Mouse (Mus musculus) midbrain, embryonic 13.5 days (tissue): ENCODE results near the gene Casp8. TPM values are rescaled to one million over a fixed set of nuclear protein-coding genes. Genes with fewer than 3 reads are reported as not detected.
A peak's percentile ranks its signal among the peaks of the same experiment; 100 is the strongest.
"Not testable (repeated sequence)": the region's sequence is repeated elsewhere in the genome, so short reads cannot be mapped to it uniquely, and the experiment has no call there.

Experiments used
- ATAC-seq: fragments of 200-750 bp; cut with Nextera tagmentation; 2 replicates; pipeline ENCODE4 v1.8.0; 2017; ENCODE audit warnings: mild to moderate bottlenecking, moderate TSS enrichment, moderate library complexity
- H3K27ac ChIP-seq: fragments of 300-500 bp; sonication (generic); 2 replicates; pipeline ENCODE4 v1.5.1; 2015; ENCODE audit warnings: inconsistent platforms, mild to moderate bottlenecking, moderate library complexity
- H3K27me3 ChIP-seq: fragments of 300-500 bp; sonication (generic); 2 replicates; pipeline ENCODE4 v1.6.1; 2015; ENCODE audit warnings: mild to moderate bottlenecking, inconsistent platforms
- H3K36me3 ChIP-seq: fragments of 300-500 bp; sonication (generic); 2 replicates; pipeline ENCODE4 v1.6.1; 2015; ENCODE audit warnings: mild to moderate bottlenecking, inconsistent platforms
- H3K4me1 ChIP-seq: fragments of 300-500 bp; sonication (generic); replicated peaks from 2 replicates; pipeline ENCODE4 v1.6.1; 2015; ENCODE audit warnings: inconsistent platforms
- H3K4me2 ChIP-seq: fragments of 300-500 bp; sonication (generic); replicated peaks from 2 replicates; pipeline ENCODE4 v1.6.1; 2015; ENCODE audit warnings: moderate library complexity, mild to moderate bottlenecking, inconsistent platforms
- H3K4me3 ChIP-seq: fragments of 300-500 bp; sonication (generic); replicated peaks from 2 replicates; pipeline ENCODE4 v1.5.1; 2015; ENCODE audit warnings: mild to moderate bottlenecking, inconsistent platforms
- H3K9ac ChIP-seq: fragments of 300-500 bp; sonication (generic); replicated peaks from 2 replicates; pipeline ENCODE4 v1.6.1; 2015; ENCODE audit warnings: mild to moderate bottlenecking, inconsistent platforms
- H3K9me3 ChIP-seq: fragments of 300-500 bp; sonication (generic); 2 replicates; pipeline ENCODE4 v1.6.1; 2016; ENCODE audit warnings: mild to moderate bottlenecking, inconsistent platforms
- WGBS: fragments of 180-500 bp; shearing (Covaris S2); methylation state at CpG from one replicate; pipeline ENCODE4 v1.1.7; 2015; 5-methylcytosine and 5-hydroxymethylcytosine counted together
- polyA plus RNA-seq: library from polyadenylated mRNA; unstranded; fragments of >200 nt; fragmentation: Nextera tagmentation; extraction: Ambion mirVana; gene quantifications from 2 replicates; pipeline ENCODE4 v1.2.1, GENCODE M21; 2015

The Casp8 gene
- polyA plus RNA-seq = 5.4 and 6.7 TPM in 2 replicates

- Histone ChIP-seq H3K9ac (peak within 1 kb of the TSS; percentile 61), H3K27me3 (peaks cover 7% of the 10 kb centered on the region; the same call in 1 of the 2 replicates), H3K4me2 (peak within 1 kb of the TSS; percentile 79), H3K4me1 (peaks cover 12% of the 10 kb centered on the region), H3K9me3 (no peaks in the 10 kb centered on the region), H3K27ac (no peak within 1 kb of the TSS), H3K36me3 (no peaks in the 10 kb centered on the region), H3K4me3 (peak within 1 kb of the TSS; percentile 46)
- WGBS = 1% methylated on average over 42 of the region's 42 CpGs
- peak; percentile 55; the same call in 1 of the 2 replicates for ATAC-seq
Measured at GRCm38 (mm10) chr1:58795291-58796058, at the start of gene Casp8. Casp8 (plus strand) TSS chr1:58795374.

- Histone ChIP-seq H3K4me1 (no peaks in the 10 kb centered on the region), H3K9ac (no peak overlapping the region), H3K36me3 (peaks cover 37% of the 10 kb centered on the region), H3K9me3 (no peaks in the 10 kb centered on the region), H3K27me3 (no peaks in the 10 kb centered on the region), H3K4me3 (no peak overlapping the region), H3K4me2 (no peak overlapping the region), H3K27ac (no peak overlapping the region)
- WGBS = 69% methylated on average over 9 of the region's 9 CpGs
- no peak for ATAC-seq
Measured at GRCm38 (mm10) chr1:58746880-58747279, 48.3 kb upstream of the Casp8 start.

GRCm38 (mm10) chr1:58759451-58759850 lies 35.7 kb upstream of the Casp8 start:
- Histone ChIP-seq H3K27ac (no peak overlapping the region), H3K4me2 (no peak overlapping the region), H3K4me1 (no peaks in the 10 kb centered on the region), H3K27me3 (no peaks in the 10 kb centered on the region), H3K36me3 (peaks cover 3% of the 10 kb centered on the region; the same call in 1 of the 2 replicates), H3K9me3 (no peaks in the 10 kb centered on the region), H3K4me3 (no peak overlapping the region), H3K9ac (no peak overlapping the region)
- WGBS = 98% methylated on average over 3 of the region's 3 CpGs
- no peak for ATAC-seq

DNA sequence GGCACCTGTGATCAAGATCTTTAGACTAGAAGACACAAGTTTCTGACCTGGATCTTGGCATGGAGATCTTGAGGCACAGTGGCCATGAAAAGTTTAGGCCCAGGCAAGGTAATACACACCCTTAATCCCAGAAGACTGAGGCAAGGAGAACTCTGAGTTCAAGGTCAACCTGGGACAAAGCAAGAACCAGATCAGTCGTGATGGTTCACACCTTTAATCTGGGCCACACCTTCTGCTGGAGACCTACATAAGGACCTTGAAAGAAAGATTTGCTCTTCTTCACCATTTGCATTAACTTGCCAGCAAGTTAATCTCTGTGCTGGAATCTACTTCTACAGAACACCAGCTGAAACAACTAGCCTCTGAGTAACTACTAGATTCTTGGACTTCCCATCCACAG lies 34.6 kb upstream of the Casp8 start:
- no peaks in the 10 kb centered on the region for H3K27me3 ChIP-seq
- 80% methylated on average over 1 of the region's 1 CpGs for WGBS
- H3K9me3 ChIP-seq = no peaks in the 10 kb centered on the region
- no peak overlapping the region for H3K4me3 ChIP-seq
- no peak overlapping the region for H3K9ac ChIP-seq
- H3K4me2 ChIP-seq = no peak overlapping the region
- ATAC-seq = no peak
- no peaks in the 10 kb centered on the region for H3K4me1 ChIP-seq
- no peaks in the 10 kb centered on the region for H3K36me3 ChIP-seq
- H3K27ac ChIP-seq = no peak overlapping the region

GRCm38 (mm10) chr1:58761391-58762275 lies 33.5 kb upstream of the Casp8 start:
- not testable (repeated sequence) for H3K27me3 ChIP-seq, H3K4me2 ChIP-seq, H3K4me3 ChIP-seq, H3K27ac ChIP-seq, H3K36me3 ChIP-seq, H3K9me3 ChIP-seq, H3K9ac ChIP-seq, H3K4me1 ChIP-seq, ATAC-seq
- 54% methylated on average over 5 of the region's 5 CpGs for WGBS

DNA sequence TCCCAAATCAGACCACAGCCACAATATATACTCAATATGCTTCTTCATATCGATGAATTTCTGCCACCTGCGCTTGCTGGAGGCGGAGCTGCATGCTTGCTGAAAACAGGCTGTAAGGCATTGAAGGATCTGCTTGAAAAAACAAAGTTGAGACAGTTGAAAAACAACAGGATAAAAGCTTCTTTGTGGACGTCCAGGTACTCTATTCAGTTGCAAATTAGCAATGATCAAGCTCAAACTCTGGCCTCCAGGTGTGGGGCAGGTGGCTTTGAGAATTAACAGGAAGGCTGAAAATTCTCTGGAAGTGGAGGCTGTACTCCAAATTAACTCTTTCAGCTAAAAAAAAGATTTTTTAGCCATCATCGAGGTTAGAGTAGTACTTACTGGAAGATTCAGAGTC lies 32.6 kb upstream of the Casp8 start:
- no peak overlapping the region for H3K9ac ChIP-seq
- no peaks in the 10 kb centered on the region for H3K9me3 ChIP-seq
- no peaks in the 10 kb centered on the region for H3K4me1 ChIP-seq
- H3K36me3 ChIP-seq = no peaks in the 10 kb centered on the region
- no peaks in the 10 kb centered on the region for H3K27me3 ChIP-seq
- ATAC-seq = no peak
- H3K4me2 ChIP-seq = no peak overlapping the region
- H3K4me3 ChIP-seq = no peak overlapping the region
- WGBS = 78% methylated on average over 5 of the region's 5 CpGs
- H3K27ac ChIP-seq = no peak overlapping the region

DNA sequence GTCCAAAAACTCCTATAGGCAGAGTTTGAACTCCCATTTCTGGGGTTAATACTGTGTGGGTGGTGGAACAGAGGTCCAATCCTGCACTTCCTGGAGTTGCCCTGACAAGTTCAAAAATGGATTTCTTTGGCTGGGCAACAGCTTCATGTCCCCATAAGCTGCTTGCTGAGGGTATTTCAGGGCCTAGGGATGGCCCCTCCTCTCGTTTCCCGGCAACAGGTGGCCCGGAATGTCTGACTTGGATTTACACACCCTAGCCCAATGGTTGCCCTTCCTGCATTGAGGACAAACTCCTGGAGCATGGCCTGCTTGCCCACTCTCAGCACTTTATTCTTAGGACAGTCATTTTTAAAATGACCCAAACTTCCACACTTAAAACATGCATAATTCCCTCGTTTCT lies 28.7 kb upstream of the Casp8 start:
- H3K4me1 ChIP-seq, H3K9me3 ChIP-seq, H3K27ac ChIP-seq, H3K9ac ChIP-seq, H3K4me2 ChIP-seq, H3K27me3 ChIP-seq, H3K36me3 ChIP-seq, ATAC-seq, H3K4me3 ChIP-seq: not testable (repeated sequence)
- 64% methylated on average over 4 of the region's 4 CpGs for WGBS

DNA sequence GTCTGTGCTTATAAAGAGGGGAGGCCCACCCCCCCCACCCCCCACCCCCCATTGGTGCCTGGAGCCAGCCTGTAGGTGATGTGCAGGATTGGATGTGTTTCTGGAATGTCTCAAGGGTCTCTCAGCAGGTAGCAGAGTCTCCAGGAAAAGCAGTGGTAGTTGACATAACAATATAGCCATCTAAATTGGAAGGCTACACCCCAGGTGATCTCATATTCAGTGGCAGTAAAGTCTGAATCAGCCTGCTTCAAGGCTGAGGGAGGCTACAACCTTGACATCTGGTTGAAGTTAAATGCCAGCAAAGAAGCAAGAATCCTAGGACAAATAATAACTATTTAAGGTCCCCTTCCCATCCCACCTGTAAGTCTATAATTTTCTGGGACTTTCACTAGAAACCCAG lies 26.0 kb upstream of the Casp8 start:
- H3K9me3 ChIP-seq = no peaks in the 10 kb centered on the region
- no peak overlapping the region for H3K4me2 ChIP-seq
- no peak overlapping the region for H3K4me3 ChIP-seq
- H3K27ac ChIP-seq = no peak overlapping the region
- ATAC-seq = no peak
- H3K36me3 ChIP-seq = no peaks in the 10 kb centered on the region
- no peak overlapping the region for H3K9ac ChIP-seq
- no peaks in the 10 kb centered on the region for H3K4me1 ChIP-seq
- H3K27me3 ChIP-seq = no peaks in the 10 kb centered on the region

- ATAC-seq = no peak
- no peaks in the 10 kb centered on the region for H3K9me3 ChIP-seq
- H3K36me3 ChIP-seq = no peaks in the 10 kb centered on the region
- no peak overlapping the region for H3K4me2 ChIP-seq
- H3K27me3 ChIP-seq = no peaks in the 10 kb centered on the region
- H3K4me1 ChIP-seq = no peaks in the 10 kb centered on the region
- no peak overlapping the region for H3K9ac ChIP-seq
- no peak overlapping the region for H3K4me3 ChIP-seq
- H3K27ac ChIP-seq = no peak overlapping the region
- WGBS = 54% methylated on average over 9 of the region's 9 CpGs
Measured at GRCm38 (mm10) chr1:58769701-58770100, 25.5 kb upstream of the Casp8 start.

DNA sequence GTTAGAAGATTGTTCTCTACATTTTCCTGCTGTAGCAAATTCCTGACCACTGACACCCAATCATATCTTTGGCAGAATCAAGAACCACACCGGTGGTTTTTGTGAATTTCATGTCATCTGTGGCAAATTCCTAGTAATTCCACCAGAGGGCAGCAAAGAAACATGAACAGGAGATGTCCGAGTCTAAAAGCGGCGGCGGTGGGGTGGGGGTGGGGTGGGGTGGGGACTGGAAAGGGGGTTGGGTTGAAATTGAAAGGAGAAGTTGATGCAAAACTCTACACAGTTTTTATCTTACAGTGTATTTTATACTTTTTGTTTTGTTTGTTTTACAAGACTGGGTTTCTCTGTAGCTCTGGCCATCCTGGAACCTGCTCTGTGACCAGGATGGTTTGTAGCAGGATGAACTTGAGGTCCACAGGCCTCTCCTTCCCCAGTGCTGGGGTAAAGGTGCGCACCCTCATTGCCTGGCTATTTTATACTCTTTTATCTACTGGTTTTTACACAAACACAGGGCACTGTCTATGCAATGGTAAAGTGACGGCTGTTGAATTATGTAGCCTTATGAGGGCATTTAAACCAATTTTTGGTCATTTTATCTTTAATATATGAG lies 25.0 kb upstream of the Casp8 start:
- peak; percentile 55; the same call in 1 of the 2 replicates for ATAC-seq
- Histone ChIP-seq H3K4me1 (no peaks in the 10 kb centered on the region), H3K9me3 (no peaks in the 10 kb centered on the region), H3K4me3 (no peak overlapping the region), H3K36me3 (no peaks in the 10 kb centered on the region), H3K9ac (no peak overlapping the region), H3K27ac (no peak overlapping the region), H3K27me3 (no peaks in the 10 kb centered on the region), H3K4me2 (no peak overlapping the region)
- WGBS = 26% methylated on average over 7 of the region's 7 CpGs

- no peak overlapping the region for H3K27ac ChIP-seq
- no peaks in the 10 kb centered on the region for H3K36me3 ChIP-seq
- H3K4me1 ChIP-seq = no peaks in the 10 kb centered on the region
- no peak for ATAC-seq
- H3K27me3 ChIP-seq = no peaks in the 10 kb centered on the region
- H3K9ac ChIP-seq = no peak overlapping the region
- no peak overlapping the region for H3K4me3 ChIP-seq
- H3K9me3 ChIP-seq = no peaks in the 10 kb centered on the region
- no peak overlapping the region for H3K4me2 ChIP-seq
- 77% methylated on average over 3 of the region's 3 CpGs for WGBS
Measured at GRCm38 (mm10) chr1:58772084-58772483, 23.1 kb upstream of the Casp8 start.

DNA sequence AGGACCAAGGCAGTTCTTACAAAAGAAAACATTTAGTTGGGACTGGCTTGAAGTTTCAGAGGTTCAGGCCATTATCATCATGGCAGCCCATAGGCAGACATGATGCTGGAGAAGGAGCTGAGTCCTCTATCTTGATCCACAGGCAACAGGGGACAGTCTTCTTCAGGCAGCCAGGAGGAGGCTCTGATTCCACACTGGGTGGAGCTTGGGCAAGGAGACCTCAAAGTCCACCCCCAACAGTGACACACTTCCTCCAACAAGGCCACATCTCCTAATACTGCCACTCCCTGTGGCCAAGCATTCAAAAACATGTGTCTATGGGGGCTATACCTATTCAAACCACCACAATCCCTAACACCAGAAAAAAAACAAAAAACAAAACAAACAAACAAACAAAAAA lies 21.9 kb upstream of the Casp8 start:
- H3K4me1 ChIP-seq = no peaks in the 10 kb centered on the region
- no peak overlapping the region for H3K4me3 ChIP-seq
- H3K9me3 ChIP-seq = no peaks in the 10 kb centered on the region
- no peaks in the 10 kb centered on the region for H3K36me3 ChIP-seq
- no peak overlapping the region for H3K4me2 ChIP-seq
- no peak overlapping the region for H3K9ac ChIP-seq
- H3K27ac ChIP-seq = no peak overlapping the region
- no peaks in the 10 kb centered on the region for H3K27me3 ChIP-seq
- ATAC-seq = no peak
